Mouse (Mus musculus): Measurements from ENCODE around the gene Lypd6b.

The Lypd6b gene

DNA sequence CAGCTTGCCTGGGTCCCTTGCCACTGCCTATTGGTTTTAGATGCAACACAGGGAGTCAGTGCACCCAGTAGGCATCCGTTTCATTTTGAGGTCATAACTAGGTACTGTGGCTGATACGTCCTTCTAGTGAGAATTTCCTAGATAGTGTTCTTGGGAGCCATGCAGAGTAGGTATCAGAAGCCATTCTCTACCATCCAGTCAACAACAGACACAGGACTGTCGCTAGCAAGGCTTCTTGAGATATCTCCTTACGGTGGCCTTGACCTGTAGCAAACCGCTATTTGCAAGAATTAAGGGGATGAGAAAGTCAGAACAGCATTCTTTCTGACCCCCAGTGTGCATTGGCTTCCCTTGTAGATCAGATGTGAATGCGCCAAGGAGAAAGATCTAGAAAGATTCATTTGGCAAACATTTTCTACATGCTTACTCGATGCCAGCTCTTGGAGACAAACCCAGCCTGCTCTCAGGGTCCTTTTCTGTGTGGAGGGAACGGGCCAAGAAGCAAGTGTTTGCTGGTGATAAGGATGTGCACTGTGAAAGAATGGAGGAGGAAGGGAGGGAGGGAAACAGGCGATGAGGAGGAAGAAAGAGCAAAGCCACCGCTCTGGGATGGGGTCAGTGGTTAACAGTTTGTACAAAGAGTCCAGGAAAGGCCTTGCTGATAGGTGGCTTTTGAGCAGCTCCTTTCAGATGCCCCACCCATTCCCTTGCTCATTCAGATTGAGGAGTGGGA lies 82.5 kb downstream of the Lypd6b start:
- no peak for DNase-seq (ENCODE audit: low spot score)

- no peak for DNase-seq (ENCODE audit: low spot score)
Measured at GRCm38 (mm10) chr2:49871012-49871411, 83.5 kb downstream of the Lypd6b start.

DNA sequence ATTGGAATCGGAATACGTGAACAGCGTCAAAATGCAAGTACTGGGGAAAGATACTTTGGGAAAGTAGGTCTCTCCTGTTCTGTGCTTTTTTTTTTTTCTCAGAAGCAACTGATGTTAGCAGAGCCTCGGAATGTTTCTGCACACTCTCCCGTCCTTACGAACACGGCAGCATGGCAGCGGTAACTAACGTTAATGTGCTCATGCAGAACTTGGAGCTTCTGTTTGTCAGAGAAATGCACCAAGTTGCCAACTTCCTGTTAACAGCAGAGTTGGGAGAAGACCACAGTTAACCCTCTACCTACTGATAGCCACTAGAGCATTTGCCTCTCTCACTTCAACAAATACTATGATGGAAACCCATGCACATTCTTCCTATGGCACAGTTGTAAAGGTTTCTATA lies 93.0 kb downstream of the Lypd6b start:
- no peak for DNase-seq (ENCODE audit: low spot score)

DNA sequence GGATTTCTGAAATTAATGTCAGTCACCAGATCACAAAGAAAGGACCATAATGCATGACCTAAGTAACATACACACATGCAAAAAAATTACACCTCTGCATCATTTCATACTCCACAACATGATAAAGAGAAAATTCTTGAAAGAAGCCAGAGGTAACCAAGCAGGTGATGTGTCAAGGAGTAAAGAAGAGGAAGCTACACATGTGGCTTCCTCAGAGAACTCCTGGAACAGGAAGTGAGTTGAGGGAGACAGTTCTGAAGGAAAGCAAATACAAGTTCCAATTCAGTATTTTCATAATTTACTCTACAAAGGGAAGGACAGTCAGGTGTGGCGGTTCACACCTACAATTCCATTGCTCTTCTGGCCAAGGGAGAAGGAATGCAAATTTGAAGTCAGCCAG lies 93.5 kb downstream of the Lypd6b start:
- no peak for DNase-seq (ENCODE audit: low spot score)

GRCm38 (mm10) chr2:49882461-49882860 lies 95.0 kb downstream of the Lypd6b start:
- peak; percentile 39 for DNase-seq (ENCODE audit: low spot score)

- no peak for DNase-seq (ENCODE audit: low spot score)
Measured at GRCm38 (mm10) chr2:49883990-49884389, 96.5 kb downstream of the Lypd6b start.

- no peak for DNase-seq (ENCODE audit: low spot score)
Measured at GRCm38 (mm10) chr2:49886209-49886608, 98.7 kb downstream of the Lypd6b start.

- DNase-seq (ENCODE audit: low spot score): no peak
Measured at GRCm38 (mm10) chr2:49888346-49888745, 100.9 kb downstream of the Lypd6b start.

GRCm38 (mm10) chr2:49890727-49891126 lies 103.2 kb downstream of the Lypd6b start:
- no peak for DNase-seq (ENCODE audit: low spot score)

DNA sequence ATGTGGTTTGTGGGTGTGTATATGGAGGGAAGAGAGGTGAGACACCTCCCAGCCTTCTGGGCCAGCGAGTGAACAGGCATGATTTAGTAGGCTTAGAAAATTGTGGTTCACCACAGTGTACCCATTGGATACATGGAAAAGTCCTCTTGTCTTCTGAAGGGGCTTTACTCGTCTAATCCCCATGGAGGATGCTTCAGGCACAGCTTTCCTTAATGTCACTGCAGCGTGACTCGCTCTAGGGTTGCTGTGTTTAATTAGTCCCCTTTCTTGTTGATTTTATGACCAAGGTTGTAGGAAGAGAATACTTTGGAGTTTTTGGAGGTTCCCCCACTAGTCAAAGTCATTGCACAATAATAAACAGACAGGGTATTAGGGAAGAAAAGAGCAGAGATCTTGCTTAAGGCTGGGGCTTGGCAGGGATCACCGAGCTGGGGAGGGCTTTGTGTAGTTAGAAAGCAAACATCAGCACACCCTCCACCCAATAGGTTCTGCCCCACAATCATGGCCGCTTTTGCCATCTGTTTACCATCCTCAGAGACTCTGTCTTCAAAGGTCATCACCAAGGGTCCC lies 122.4 kb downstream of the Lypd6b start:
- no peak for DNase-seq (ENCODE audit: low spot score)

- DNase-seq (ENCODE audit: low spot score): peak; percentile 83
Measured at GRCm38 (mm10) chr2:49911296-49912034, 124.0 kb downstream of the Lypd6b start.

GRCm38 (mm10) chr2:49912261-49912895 lies 124.9 kb downstream of the Lypd6b start:
- no peak for DNase-seq (ENCODE audit: low spot score)

GRCm38 (mm10) chr2:49917489-49917888 lies 130.0 kb downstream of the Lypd6b start:
- peak; percentile 40 for DNase-seq (ENCODE audit: low spot score)

DNA sequence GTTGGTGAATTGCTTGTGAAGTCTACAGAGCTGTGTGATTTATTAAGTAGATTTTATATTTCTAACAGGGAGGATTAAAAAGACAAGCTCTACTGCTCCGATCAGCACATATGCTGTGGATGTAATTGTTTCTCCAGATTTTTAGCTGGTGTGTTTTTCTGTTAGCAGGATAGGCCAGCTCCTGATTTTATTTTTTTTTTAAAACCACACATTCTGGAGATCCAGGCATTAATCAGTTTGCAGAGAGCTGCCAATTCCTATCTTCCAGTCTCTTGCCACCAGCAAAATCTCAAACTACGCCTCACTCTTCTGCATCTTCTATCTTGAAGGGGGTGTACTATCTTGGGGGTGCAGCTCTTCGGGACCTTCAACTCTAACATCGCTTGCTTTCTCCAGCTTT lies 130.6 kb downstream of the Lypd6b start:
- no peak for DNase-seq (ENCODE audit: low spot score)

GRCm38 (mm10) chr2:49918692-49919091 lies 131.2 kb downstream of the Lypd6b start:
- no peak for DNase-seq (ENCODE audit: low spot score)

DNA sequence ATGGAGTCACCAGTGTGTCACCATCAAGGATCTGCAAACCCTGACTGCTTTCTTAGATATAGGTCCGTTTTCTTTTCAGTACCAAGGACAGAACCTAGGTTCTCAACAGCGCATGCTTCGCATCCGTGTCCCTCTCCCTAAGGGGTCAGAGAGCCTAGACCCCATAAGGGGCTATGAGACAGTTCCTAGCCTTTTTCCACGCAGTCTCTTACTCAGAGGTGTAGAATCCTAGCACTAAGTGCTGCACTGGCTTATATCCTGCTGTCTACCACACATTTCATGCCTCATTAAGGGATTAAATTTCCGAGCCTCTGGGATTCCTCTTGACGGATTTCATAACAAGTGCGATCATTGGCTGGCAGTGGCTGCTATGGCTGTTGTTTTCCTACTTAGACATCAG lies 134.5 kb downstream of the Lypd6b start:
- DNase-seq (ENCODE audit: low spot score): peak; percentile 54

GRCm38 (mm10) chr2:49922810-49923209 lies 135.3 kb downstream of the Lypd6b start:
- DNase-seq (ENCODE audit: low spot score): peak; percentile 20

DNA sequence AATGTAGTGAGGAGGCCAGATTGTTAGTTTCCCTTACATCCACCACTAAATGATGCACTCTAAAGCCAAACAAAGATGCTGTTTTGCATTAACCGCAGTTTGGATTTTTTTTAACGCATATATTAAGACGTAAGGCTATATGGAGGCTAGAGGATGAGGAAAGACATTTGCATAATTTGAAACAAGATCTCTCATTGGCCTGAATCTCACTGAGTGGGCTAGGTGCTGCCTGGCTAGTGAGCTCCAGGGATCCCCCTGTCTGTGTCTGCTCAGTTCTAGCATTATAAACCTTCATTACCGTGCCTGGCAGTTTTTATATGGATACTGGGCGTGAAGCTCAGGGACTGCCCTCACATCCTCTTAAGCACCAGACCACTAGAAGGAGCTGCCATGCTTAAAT lies 138.7 kb downstream of the Lypd6b start:
- DNase-seq (ENCODE audit: low spot score): no peak

- no peak for DNase-seq (ENCODE audit: low spot score)
Measured at GRCm38 (mm10) chr2:49927362-49927761, 139.9 kb downstream of the Lypd6b start.

GRCm38 (mm10) chr2:49929931-49930330 lies 142.4 kb downstream of the Lypd6b start:
- no peak for DNase-seq (ENCODE audit: low spot score)

- no peak for DNase-seq (ENCODE audit: low spot score)
Measured at GRCm38 (mm10) chr2:49937621-49938020, 150.1 kb downstream of the Lypd6b start.

GRCm38 (mm10) chr2:49938246-49938645 lies 150.8 kb downstream of the Lypd6b start:
- no peak for DNase-seq (ENCODE audit: low spot score)

- no peak for DNase-seq (ENCODE audit: low spot score)
Measured at GRCm38 (mm10) chr2:49940372-49940771, 152.9 kb downstream of the Lypd6b start.
